Mouse (Mus musculus): ENCODE results near the gene a. TPM values are rescaled to one million over a fixed set of nuclear protein-coding genes. Genes with fewer than 3 reads are reported as not detected.

Gene a
- polyA plus RNA-seq, 1 experiment from 2014 or later = 5.3 TPM

DNA sequence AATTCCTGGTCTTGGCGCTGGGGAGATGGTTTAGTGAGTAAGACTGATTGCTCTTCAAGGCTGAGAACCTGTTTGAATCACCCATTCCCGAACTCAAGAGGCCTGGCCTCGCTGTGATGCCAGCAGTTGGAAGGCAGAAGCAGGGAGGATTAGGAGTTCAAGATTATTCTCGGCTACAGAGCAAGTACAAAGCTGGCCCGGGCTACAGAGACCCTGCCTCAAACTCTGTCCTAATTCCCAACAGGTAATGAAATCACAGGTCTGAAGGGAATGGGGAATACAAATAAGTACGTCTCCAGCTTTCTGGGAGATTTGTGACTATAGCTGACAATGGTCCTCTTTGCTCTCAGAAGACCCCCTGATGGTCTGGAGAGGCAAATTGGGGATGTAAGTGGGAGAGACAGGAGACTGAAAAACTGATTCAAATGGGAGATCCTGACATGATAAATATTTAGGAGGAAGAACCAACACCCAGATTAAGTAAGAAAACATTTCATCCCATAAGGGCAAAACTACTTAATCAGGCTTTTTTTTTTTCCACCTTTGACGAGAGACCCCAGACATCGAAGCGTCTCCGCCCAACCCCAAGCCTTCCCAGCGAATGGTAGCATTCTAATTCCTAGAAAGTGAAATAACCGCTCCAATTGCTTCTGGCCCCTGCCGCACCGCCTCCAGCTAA, 1.1 kb upstream of the a start:
- Histone ChIP-seq H3K9ac (ENCODE audit: low read depth, low read length) (peak overlapping the region; percentile 51), H3K27me3 (replicated peaks; ENCODE audit: control insufficient read depth, insufficient read depth, low read length) (no peaks in the 10 kb centered on the region), H3K9me3 (ENCODE audit: control insufficient read depth, low read length) (no peaks in the 10 kb centered on the region), H3K36me3 (ENCODE audit: control insufficient read depth, insufficient read depth, low read length) (0 out of 2 replicates have a peak, but pooled peaks cover 3% of the 10 kb centered on the region), H3K4me1 (ENCODE audit: control insufficient read depth, insufficient read depth, low read length) (peaks cover 35% of the 10 kb centered on the region), H3K27ac (replicated peaks; ENCODE audit: low read depth, low read length) (peak overlapping the region; percentile 58), H3K4me3 (ENCODE audit: low read depth, low read length) (peak overlapping the region; percentile 99), H3K4me2 (ENCODE audit: low read depth, low read length) (peak overlapping the region; percentile 72)
- DNase-seq (ENCODE audit: low spot score) (no peak), ATAC-seq (ENCODE audit: low read depth) (no peak)
- WGBS = 8% methylated on average over 14 of the region's 14 CpGs

- peak; percentile 24 for ATAC-seq (ENCODE audit: low read depth)
- H3K4me2 ChIP-seq (ENCODE audit: low read depth, low read length) = peak overlapping the region; percentile 72
- peak overlapping the region; percentile 99 for H3K4me3 ChIP-seq (ENCODE audit: low read depth, low read length)
- WGBS = under 1% methylated on average over 48 of the region's 67 CpGs
- peak; percentile 86 for DNase-seq (ENCODE audit: low spot score)
- no peaks in the 10 kb centered on the region for H3K27me3 ChIP-seq (replicated peaks; ENCODE audit: control insufficient read depth, insufficient read depth, low read length)
- H3K4me1 ChIP-seq (ENCODE audit: control insufficient read depth, insufficient read depth, low read length) = peaks cover 33% of the 10 kb centered on the region
- H3K36me3 ChIP-seq (ENCODE audit: control insufficient read depth, insufficient read depth, low read length) = 0 out of 2 replicates have a peak, but pooled peaks cover 3% of the 10 kb centered on the region
- no peaks in the 10 kb centered on the region for H3K9me3 ChIP-seq (ENCODE audit: control insufficient read depth, low read length)
- H3K9ac ChIP-seq (ENCODE audit: low read depth, low read length) = peak overlapping the region; percentile 98
- peak overlapping the region; percentile 98 for H3K27ac ChIP-seq (replicated peaks; ENCODE audit: low read depth, low read length)
These were observed 750 bp downstream of the a start for GRCm38 (mm10) chr2:154791661-154792642.

- Histone ChIP-seq H3K4me2 (ENCODE audit: low read depth, low read length) (no peak overlapping the region), H3K36me3 (ENCODE audit: control insufficient read depth, insufficient read depth, low read length) (no peaks in the 10 kb centered on the region; the same call in 1 of the 2 replicates), H3K9me3 (ENCODE audit: control insufficient read depth, low read length) (no peaks in the 10 kb centered on the region), H3K27me3 (replicated peaks; ENCODE audit: control insufficient read depth, insufficient read depth, low read length) (no peaks in the 10 kb centered on the region), H3K27ac (replicated peaks; ENCODE audit: low read depth, low read length) (no peak overlapping the region), H3K4me1 (ENCODE audit: control insufficient read depth, insufficient read depth, low read length) (peaks cover 27% of the 10 kb centered on the region), H3K4me3 (ENCODE audit: low read depth, low read length) (no peak overlapping the region), H3K9ac (ENCODE audit: low read depth, low read length) (no peak overlapping the region)
- ATAC-seq (ENCODE audit: low read depth) (no peak), DNase-seq (ENCODE audit: low spot score) (peak; percentile 19)
- 67% methylated on average over 1 of the region's 1 CpGs for WGBS
These were observed 12.2 kb downstream of the a start for GRCm38 (mm10) chr2:154803372-154803771.

GRCm38 (mm10) chr2:154803845-154804244, 12.6 kb downstream of the a start:
- Histone ChIP-seq H3K27me3 (replicated peaks; ENCODE audit: control insufficient read depth, insufficient read depth, low read length) (no peaks in the 10 kb centered on the region), H3K27ac (replicated peaks; ENCODE audit: low read depth, low read length) (no peak overlapping the region), H3K4me2 (ENCODE audit: low read depth, low read length) (no peak overlapping the region), H3K9me3 (ENCODE audit: control insufficient read depth, low read length) (no peaks in the 10 kb centered on the region), H3K36me3 (ENCODE audit: control insufficient read depth, insufficient read depth, low read length) (no peaks in the 10 kb centered on the region; the same call in 1 of the 2 replicates), H3K4me1 (ENCODE audit: control insufficient read depth, insufficient read depth, low read length) (peaks cover 30% of the 10 kb centered on the region), H3K4me3 (ENCODE audit: low read depth, low read length) (no peak overlapping the region), H3K9ac (ENCODE audit: low read depth, low read length) (no peak overlapping the region)
- no peak for ATAC-seq (ENCODE audit: low read depth)
- 70% methylated on average over 4 of the region's 4 CpGs for WGBS
- no peak for DNase-seq (ENCODE audit: low spot score)

DNA sequence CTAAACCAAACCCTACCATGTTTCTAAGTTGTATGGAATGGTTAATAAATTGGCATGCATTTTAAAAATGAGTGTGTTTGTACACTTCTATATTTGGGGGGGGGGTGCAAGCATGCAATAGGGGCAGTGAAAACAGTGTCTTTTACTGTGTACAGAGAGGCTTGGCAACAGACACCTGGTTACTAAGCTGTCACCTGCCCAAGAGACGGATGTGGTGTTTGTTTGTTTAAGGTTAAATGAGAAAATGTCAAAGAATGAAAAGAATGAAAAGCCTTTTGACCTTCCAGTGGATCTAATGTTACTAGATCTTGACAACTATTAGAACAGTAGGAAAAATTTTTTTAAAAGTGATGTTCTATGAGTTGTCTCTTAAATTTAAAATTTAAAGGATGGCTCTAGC, 16.5 kb downstream of the a start:
- Histone ChIP-seq H3K9me3 (ENCODE audit: control insufficient read depth, low read length) (no peaks in the 10 kb centered on the region), H3K4me3 (ENCODE audit: low read depth, low read length) (no peak overlapping the region), H3K27me3 (replicated peaks; ENCODE audit: control insufficient read depth, insufficient read depth, low read length) (no peaks in the 10 kb centered on the region), H3K4me2 (ENCODE audit: low read depth, low read length) (no peak overlapping the region), H3K4me1 (ENCODE audit: control insufficient read depth, insufficient read depth, low read length) (peaks cover 38% of the 10 kb centered on the region), H3K27ac (replicated peaks; ENCODE audit: low read depth, low read length) (no peak overlapping the region), H3K9ac (ENCODE audit: low read depth, low read length) (no peak overlapping the region), H3K36me3 (ENCODE audit: control insufficient read depth, insufficient read depth, low read length) (no peaks in the 10 kb centered on the region)
- WGBS = 46% methylated on average over 1 of the region's 1 CpGs
- no peak for DNase-seq (ENCODE audit: low spot score)
- no peak for ATAC-seq (ENCODE audit: low read depth)

- H3K4me3 ChIP-seq (ENCODE audit: low read depth, low read length) = no peak overlapping the region
- H3K27me3 ChIP-seq (replicated peaks; ENCODE audit: control insufficient read depth, insufficient read depth, low read length) = no peaks in the 10 kb centered on the region
- DNase-seq (ENCODE audit: low spot score) (no peak), ATAC-seq (ENCODE audit: low read depth) (0 out of 2 replicates have a peak, but pooled peaks have one; percentile 22)
- H3K9me3 ChIP-seq (ENCODE audit: control insufficient read depth, low read length) = no peaks in the 10 kb centered on the region
- no peak overlapping the region for H3K27ac ChIP-seq (replicated peaks; ENCODE audit: low read depth, low read length)
- 91% methylated on average over 1 of the region's 1 CpGs for WGBS
- peaks cover 33% of the 10 kb centered on the region for H3K4me1 ChIP-seq (ENCODE audit: control insufficient read depth, insufficient read depth, low read length)
- H3K4me2 ChIP-seq (ENCODE audit: low read depth, low read length) = no peak overlapping the region
- no peak overlapping the region for H3K9ac ChIP-seq (ENCODE audit: low read depth, low read length)
- no peaks in the 10 kb centered on the region for H3K36me3 ChIP-seq (ENCODE audit: control insufficient read depth, insufficient read depth, low read length)
These were observed 18.0 kb downstream of the a start for GRCm38 (mm10) chr2:154809107-154809762.

DNA sequence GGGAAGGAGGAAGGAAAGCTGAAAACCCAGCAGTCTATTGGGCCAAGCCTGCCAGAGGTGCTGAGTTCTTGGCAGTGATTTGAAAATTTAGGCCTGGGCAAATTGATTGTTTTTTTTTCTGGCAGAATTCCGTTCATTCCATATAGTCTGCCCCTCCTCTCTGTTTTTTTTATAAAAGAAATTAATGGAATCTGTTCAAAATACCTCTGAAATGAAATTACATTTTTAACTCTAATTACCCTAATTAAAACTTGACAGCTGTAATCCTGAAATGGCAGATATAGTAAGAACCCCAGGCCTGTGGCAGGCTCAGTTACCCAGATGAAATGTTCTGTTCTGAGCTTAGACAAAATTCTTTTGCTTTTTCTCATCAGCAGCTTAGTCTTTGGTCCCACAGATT, 19.6 kb downstream of the a start:
- Histone ChIP-seq H3K9me3 (ENCODE audit: control insufficient read depth, low read length) (no peaks in the 10 kb centered on the region), H3K27ac (replicated peaks; ENCODE audit: low read depth, low read length) (no peak overlapping the region; the same call in 1 of the 2 replicates), H3K4me1 (ENCODE audit: control insufficient read depth, insufficient read depth, low read length) (peaks cover 22% of the 10 kb centered on the region), H3K4me2 (ENCODE audit: low read depth, low read length) (no peak overlapping the region), H3K27me3 (replicated peaks; ENCODE audit: control insufficient read depth, insufficient read depth, low read length) (no peaks in the 10 kb centered on the region), H3K4me3 (ENCODE audit: low read depth, low read length) (no peak overlapping the region), H3K36me3 (ENCODE audit: control insufficient read depth, insufficient read depth, low read length) (no peaks in the 10 kb centered on the region), H3K9ac (ENCODE audit: low read depth, low read length) (no peak overlapping the region)
- ATAC-seq (ENCODE audit: low read depth) (no peak), DNase-seq (ENCODE audit: low spot score) (no peak)
- 33% methylated on average over 1 of the region's 1 CpGs for WGBS

GRCm38 (mm10) chr2:154813426-154813825, 22.2 kb downstream of the a start:
- Histone ChIP-seq H3K4me2 (ENCODE audit: low read depth, low read length) (no peak overlapping the region), H3K4me1 (ENCODE audit: control insufficient read depth, insufficient read depth, low read length) (peaks cover 23% of the 10 kb centered on the region), H3K9me3 (ENCODE audit: control insufficient read depth, low read length) (no peaks in the 10 kb centered on the region), H3K9ac (ENCODE audit: low read depth, low read length) (no peak overlapping the region), H3K27me3 (replicated peaks; ENCODE audit: control insufficient read depth, insufficient read depth, low read length) (no peaks in the 10 kb centered on the region), H3K36me3 (ENCODE audit: control insufficient read depth, insufficient read depth, low read length) (no peaks in the 10 kb centered on the region), H3K4me3 (ENCODE audit: low read depth, low read length) (no peak overlapping the region), H3K27ac (replicated peaks; ENCODE audit: low read depth, low read length) (no peak overlapping the region)
- no peak for DNase-seq (ENCODE audit: low spot score)
- no peak for ATAC-seq (ENCODE audit: low read depth)
- WGBS = 86% methylated on average over 2 of the region's 2 CpGs
